Mouse (Mus musculus): ENCODE measurements at regions not wholly inside any gene's neighbourhood (a gene's known extent, or its start where the extent isn't known, plus 50 kb on each side); places are given as distances from the start of the nearest gene placed in this dataset.

DNA sequence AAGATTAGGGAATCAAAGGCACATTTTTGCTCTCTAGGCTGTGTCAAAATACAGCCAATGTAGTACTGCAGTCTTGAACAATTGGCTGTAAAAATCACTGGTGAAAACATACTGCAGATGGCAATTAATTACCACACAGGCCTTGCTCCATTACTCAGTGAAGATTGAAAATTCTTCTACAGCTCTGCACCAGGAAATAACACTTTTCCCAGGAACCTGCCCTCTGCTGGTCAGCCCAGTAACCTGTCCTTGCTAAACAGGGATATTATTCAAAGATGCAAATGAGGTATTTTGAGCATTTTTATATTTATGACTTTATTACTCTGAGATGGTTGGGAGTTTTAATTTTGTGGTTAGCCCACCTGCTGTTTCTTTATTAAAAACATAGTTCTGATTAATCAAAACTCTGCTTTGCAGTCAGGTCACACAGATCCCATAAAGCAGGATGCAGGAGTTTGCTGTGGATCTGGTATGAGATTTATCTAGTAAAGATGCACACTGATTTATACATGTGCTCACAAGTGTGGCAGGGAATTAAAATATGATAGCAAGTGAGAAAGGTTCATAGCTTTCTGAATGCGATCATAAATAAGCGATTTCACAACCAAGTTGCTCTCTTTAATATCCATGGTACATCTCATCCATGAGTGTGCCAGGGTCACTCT, 815.3 kb upstream of the Ghitm start:
- intact Hi-C loops (cut with DNase I) = no loop called here
- DNase-seq (ENCODE audit: extremely low spot score in 1 of 2, low spot score in 2 of 2) = peak in 1 of 2 experiments; percentile 18
